Mouse (Mus musculus) hindbrain, embryonic 14.5 days (tissue): ENCODE data around the gene March5. TPM values are rescaled to one million over a fixed set of nuclear protein-coding genes. Genes with fewer than 3 reads are reported as not detected.
"Not testable (repeated sequence)": the region's sequence is repeated elsewhere in the genome, so short reads cannot be mapped to it uniquely, and the experiment has no call there.

ENCODE experiments used
- ATAC-seq: fragments of 200-750 bp; cut with Nextera tagmentation; 2 replicates; pipeline ENCODE4 v1.8.0; 2017; ENCODE audit warnings: moderate number of reproducible peaks, mild to moderate bottlenecking, moderate TSS enrichment, moderate library complexity; ENCODE audit not compliant: low FRiP score
- DNase-seq: peaks from one replicate; pipeline ENCODE4 v3.0.0-alpha.2; 2015; ENCODE audit warnings: low spot score
- H3K27ac ChIP-seq: fragments of 300-500 bp; sonication (generic); 2 replicates; pipeline ENCODE4 v1.5.1; 2014; ENCODE audit warnings: mild to moderate bottlenecking, moderate library complexity
- H3K27me3 ChIP-seq: fragments of 300-500 bp; sonication (generic); 2 replicates; pipeline ENCODE4 v1.6.1; 2014; ENCODE audit warnings: mild to moderate bottlenecking, low read length, mixed read lengths; ENCODE audit not compliant: control insufficient read depth, insufficient read depth
- H3K36me3 ChIP-seq: fragments of 300-500 bp; sonication (generic); replicated peaks from 2 replicates; pipeline ENCODE4 v1.6.1; 2014; ENCODE audit not compliant: control insufficient read depth, insufficient read depth
- H3K4me1 ChIP-seq: fragments of 300-500 bp; sonication (generic); replicated peaks from 2 replicates; pipeline ENCODE4 v1.6.1; 2014; ENCODE audit warnings: antibody characterized with exemption, low read length, mixed read lengths; ENCODE audit not compliant: control insufficient read depth, insufficient read depth
- H3K4me2 ChIP-seq: fragments of 300-500 bp; sonication (generic); replicated peaks from 2 replicates; pipeline ENCODE4 v1.6.1; 2014; ENCODE audit warnings: mild to moderate bottlenecking, moderate library complexity
- H3K4me3 ChIP-seq: fragments of 300-500 bp; sonication (generic); replicated peaks from 2 replicates; pipeline ENCODE4 v1.5.1; 2014; ENCODE audit warnings: mild to moderate bottlenecking, low read length
- H3K9ac ChIP-seq: fragments of 300-500 bp; sonication (generic); 2 replicates; pipeline ENCODE4 v1.6.1; 2014
- H3K9me3 ChIP-seq: fragments of 300-500 bp; sonication (generic); 2 replicates; pipeline ENCODE4 v1.6.1; 2016; ENCODE audit warnings: low read length; ENCODE audit not compliant: control insufficient read depth
- WGBS: fragments of 180-500 bp; shearing (Covaris S2); extraction: QIAGEN DNeasy Blood & Tissue Kit; methylation state at CpG from one replicate; pipeline ENCODE4 v1.1.7; 2014; 5-methylcytosine and 5-hydroxymethylcytosine counted together
- polyA plus RNA-seq: library from polyadenylated mRNA; unstranded; fragments of >200 nt; fragmentation: Nextera tagmentation; extraction: Ambion mirVana; gene quantifications from 2 replicates; pipeline ENCODE4 v1.2.1, GENCODE M21; 2014

Gene March5
- polyA plus RNA-seq, 1 experiment from 2014 or later, result 123 TPM

DNA sequence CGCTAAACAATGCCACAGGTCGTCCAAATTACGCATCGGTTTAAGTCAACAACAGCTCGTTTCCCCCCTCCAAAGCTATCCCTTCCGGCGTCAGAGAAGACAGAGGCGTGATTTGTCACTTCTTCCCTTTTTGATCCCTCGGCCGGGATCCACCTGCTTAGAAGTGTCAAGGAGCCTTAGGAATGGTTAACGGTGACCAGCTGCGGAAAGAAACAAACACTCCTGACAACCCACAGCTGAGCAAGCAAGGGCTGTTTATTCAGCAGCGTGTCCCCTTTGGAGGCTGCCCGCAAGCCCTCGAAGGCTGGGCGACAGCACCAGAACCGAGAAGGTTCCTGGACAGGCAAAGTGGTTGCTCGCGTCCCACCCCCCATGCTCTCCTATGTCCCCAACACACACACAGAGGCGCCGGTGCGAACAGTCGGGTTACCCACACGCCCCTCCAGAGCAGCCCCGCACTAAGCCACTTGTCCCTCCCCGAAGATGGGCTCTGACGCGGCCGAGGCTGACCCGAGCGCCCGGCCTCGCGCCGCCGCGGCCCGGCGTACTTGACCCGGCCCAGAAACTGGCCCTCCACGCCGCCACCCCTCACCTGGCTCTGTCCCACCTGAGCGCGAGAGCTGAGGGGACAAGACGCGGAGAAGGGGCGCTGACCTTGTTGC is 571 bp upstream of the March5 start:
- Histone ChIP-seq H3K4me1 (peaks cover 18% of the 10 kb centered on the region), H3K4me3 (peak overlapping the region; percentile 100), H3K27ac (peak overlapping the region; percentile 70), H3K36me3 (peaks cover 14% of the 10 kb centered on the region), H3K9ac (peak overlapping the region; percentile 98), H3K4me2 (peak overlapping the region; percentile 86), H3K9me3 (no peaks in the 10 kb centered on the region), H3K27me3 (0 out of 2 replicates have a peak, but pooled peaks cover 2% of the 10 kb centered on the region)
- under 1% methylated on average over 47 of the region's 47 CpGs for WGBS
- DNase-seq, result peak; percentile 42
- peak; percentile 75 for ATAC-seq

DNA sequence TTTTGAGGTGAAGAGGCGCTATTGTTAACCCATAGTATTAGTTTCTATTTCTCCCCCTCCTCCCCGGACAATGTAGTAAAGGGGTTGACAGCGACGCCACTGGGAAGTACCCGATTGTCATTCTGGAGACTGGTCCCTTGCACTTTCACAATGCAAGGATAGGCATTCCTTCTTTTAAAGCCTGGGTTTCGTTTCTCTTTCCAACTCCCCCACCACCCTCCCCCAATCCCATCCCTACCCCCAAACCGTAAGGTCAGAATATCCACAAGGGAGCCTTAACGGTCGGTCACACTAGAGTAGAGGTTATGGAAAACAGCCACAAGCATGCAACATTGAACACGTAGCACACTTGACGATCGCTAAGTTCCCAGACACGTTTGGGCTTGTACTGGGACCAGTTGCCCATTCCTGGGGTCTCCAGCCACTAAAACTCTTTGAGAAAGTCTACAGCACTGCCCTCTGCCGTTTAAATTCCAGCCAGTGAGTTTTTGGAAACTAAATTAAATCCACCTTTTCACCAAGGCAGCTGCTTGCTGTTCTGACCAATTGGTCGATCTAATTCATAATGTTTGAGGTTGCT is 923 bp downstream of the March5 start, which contains the start of gene Cpeb3:
Gene Cpeb3, minus strand, starts transcription at position 426 of the 580 bp plus-strand sequence.
- H3K36me3 ChIP-seq, result peaks cover 28% of the 10 kb centered on the region
- H3K4me1 ChIP-seq, result peaks cover 18% of the 10 kb centered on the region
- H3K9ac ChIP-seq, result peak within 1 kb of the TSS; percentile 98
- peak within 1 kb of the TSS; percentile 100 for H3K4me3 ChIP-seq
- WGBS, result under 1% methylated on average over 15 of the region's 15 CpGs
- ATAC-seq, result no peak
- H3K27ac ChIP-seq, result peak within 1 kb of the TSS; percentile 84
- H3K27me3 ChIP-seq, result 0 out of 2 replicates have a peak, but pooled peaks cover 2% of the 10 kb centered on the region
- peak; percentile 73 for DNase-seq
- H3K9me3 ChIP-seq, result no peaks in the 10 kb centered on the region
- peak within 1 kb of the TSS; percentile 86 for H3K4me2 ChIP-seq

DNA sequence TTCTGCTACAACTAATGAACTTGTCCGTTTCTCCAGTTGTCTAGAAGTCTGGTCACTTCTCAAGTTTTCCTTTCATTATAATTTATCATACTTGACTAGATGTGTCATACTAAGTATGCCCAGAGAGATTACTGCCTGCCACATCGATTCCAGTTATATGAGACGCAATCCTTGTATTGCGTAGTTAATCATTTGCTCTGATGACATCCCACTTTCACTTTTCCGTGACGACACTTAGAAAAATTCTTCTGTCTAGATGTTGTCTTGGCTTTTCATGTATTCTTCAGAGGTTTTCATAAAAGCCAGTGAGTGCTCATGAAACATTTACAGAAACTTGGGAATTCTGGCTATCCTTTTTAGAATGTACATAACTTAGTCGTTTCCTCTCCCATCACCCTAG is 1.6 kb downstream of the March5 start:
- H3K4me2 ChIP-seq, result peak overlapping the region; percentile 86
- H3K36me3 ChIP-seq, result peaks cover 33% of the 10 kb centered on the region
- peak overlapping the region; percentile 100 for H3K4me3 ChIP-seq
- H3K27me3 ChIP-seq, result 0 out of 2 replicates have a peak, but pooled peaks cover 2% of the 10 kb centered on the region
- ATAC-seq (no peak), DNase-seq (no peak)
- no peaks in the 10 kb centered on the region for H3K9me3 ChIP-seq
- H3K4me1 ChIP-seq, result peaks cover 18% of the 10 kb centered on the region
- no peak overlapping the region for H3K27ac ChIP-seq
- H3K9ac ChIP-seq, result peak overlapping the region; percentile 98; the same call in 1 of the 2 replicates
- WGBS, result 70% methylated on average over 7 of the region's 7 CpGs

DNA sequence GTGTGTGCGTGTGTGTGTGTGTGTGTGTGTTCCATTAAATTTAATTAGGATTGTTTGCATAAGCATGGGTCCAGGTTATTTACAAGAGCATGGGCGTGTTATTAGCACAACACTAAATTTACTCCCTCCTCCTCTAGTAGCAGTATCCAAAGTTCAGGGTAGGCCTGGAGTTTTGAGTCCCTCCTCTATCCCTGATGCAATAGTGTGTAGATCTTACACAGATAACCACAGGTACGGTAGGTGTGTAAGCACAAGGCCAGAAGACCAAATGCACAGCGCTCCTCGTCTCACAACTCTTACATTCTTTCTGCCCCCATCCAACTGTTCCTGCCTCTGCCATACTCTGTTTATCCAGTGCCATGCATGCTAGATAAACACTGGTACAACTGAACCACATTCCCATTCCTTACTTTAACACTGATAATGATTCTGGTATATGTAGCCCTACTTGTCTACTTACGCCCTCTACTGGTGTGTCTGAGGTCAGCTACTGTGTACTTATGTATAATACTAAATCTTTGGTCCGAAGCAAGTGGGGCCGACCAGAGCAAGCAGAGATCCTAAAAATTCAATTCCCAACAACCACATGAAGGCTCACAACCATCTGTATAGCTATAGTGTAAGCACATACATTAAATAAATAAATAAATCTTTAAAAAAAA is 2.3 kb downstream of the March5 start:
- Histone ChIP-seq H3K36me3 (peaks cover 34% of the 10 kb centered on the region), H3K4me3 (no peak overlapping the region), H3K4me1 (peaks cover 18% of the 10 kb centered on the region), H3K27me3 (0 out of 2 replicates have a peak, but pooled peaks cover 2% of the 10 kb centered on the region), H3K9ac (no peak overlapping the region), H3K4me2 (peak overlapping the region; percentile 86), H3K9me3 (no peaks in the 10 kb centered on the region), H3K27ac (no peak overlapping the region)
- DNase-seq, result no peak
- 87% methylated on average over 8 of the region's 8 CpGs for WGBS
- no peak for ATAC-seq

DNA sequence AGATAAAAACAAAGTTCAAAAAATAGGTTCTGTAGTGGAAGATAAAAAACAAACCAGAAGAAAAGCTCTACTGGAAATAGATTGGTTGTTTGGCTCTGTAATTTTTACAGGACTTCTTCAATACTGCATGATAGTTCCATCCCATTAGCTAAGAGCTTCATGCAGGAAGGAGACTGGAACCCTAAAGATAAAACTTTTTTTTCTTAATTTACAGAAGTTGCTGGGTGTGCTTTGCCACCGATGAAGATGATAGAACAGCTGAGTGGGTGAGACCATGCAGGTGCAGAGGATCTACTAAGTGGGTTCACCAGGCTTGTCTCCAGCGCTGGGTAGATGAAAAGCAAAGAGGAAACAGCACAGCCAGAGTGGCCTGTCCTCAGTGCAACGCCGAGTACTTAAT is 3.1 kb downstream of the March5 start:
- Histone ChIP-seq H3K9me3 (no peaks in the 10 kb centered on the region), H3K27me3 (0 out of 2 replicates have a peak, but pooled peaks cover 2% of the 10 kb centered on the region), H3K27ac (no peak overlapping the region), H3K36me3 (peaks cover 38% of the 10 kb centered on the region), H3K4me3 (no peak overlapping the region), H3K9ac (no peak overlapping the region), H3K4me1 (peaks cover 18% of the 10 kb centered on the region), H3K4me2 (no peak overlapping the region)
- DNase-seq (no peak), ATAC-seq (no peak)
- 96% methylated on average over 4 of the region's 4 CpGs for WGBS

DNA sequence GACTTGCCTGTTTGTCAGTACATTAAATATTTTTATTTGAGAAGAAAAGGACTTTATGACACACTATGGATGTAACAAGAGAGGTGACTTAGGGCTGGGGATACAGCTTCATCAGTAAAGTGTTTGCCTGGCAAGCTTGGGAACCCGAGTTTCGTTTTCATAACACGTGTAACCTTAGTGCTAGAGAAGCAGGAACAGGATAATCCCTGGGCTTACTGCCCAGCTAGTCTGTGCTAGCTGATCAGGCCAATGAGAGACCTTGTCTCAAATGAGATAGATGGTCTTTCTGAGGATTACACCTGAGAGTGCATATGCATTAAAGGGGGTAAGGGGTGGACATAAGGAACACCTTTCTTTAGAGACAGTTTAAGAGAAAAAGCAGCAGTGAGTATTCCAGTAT is 4.1 kb downstream of the March5 start:
- H3K9me3 ChIP-seq, result no peaks in the 10 kb centered on the region
- ATAC-seq, result no peak
- no peak for DNase-seq
- peaks cover 45% of the 10 kb centered on the region for H3K36me3 ChIP-seq
- H3K4me3 ChIP-seq, result no peak overlapping the region
- H3K4me2 ChIP-seq, result no peak overlapping the region
- H3K4me1 ChIP-seq, result peaks cover 14% of the 10 kb centered on the region
- no peaks in the 10 kb centered on the region for H3K27me3 ChIP-seq
- no peak overlapping the region for H3K27ac ChIP-seq
- WGBS, result 95% methylated on average over 3 of the region's 3 CpGs
- H3K9ac ChIP-seq, result no peak overlapping the region

DNA sequence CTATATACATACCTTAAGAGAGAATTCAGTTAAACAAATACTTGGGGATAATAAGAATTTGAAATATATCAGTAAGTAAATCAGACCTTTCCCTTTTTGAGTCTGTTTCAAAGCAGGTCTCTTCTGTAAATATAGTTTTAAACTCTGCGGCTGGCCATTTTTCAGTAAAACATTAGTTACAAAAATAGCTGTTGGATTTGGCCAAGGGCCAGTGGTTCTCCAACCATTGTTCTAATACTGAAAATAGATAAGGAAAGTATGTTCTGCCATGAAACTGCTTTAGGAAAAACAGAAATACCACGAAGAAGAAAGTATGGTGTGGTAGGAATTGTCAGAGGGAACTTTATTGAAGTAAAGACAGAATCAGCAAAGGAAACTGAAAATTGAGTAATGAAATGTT is 7.4 kb downstream of the March5 start:
- H3K9ac ChIP-seq, result no peak overlapping the region
- no peak overlapping the region for H3K27ac ChIP-seq
- no peak overlapping the region for H3K4me2 ChIP-seq
- peaks cover under 1% of the 10 kb centered on the region; the same call in 1 of the 2 replicates for H3K4me1 ChIP-seq
- no peaks in the 10 kb centered on the region for H3K9me3 ChIP-seq
- no peak for ATAC-seq
- peaks cover 75% of the 10 kb centered on the region for H3K36me3 ChIP-seq
- no peak overlapping the region for H3K4me3 ChIP-seq
- no peak for DNase-seq
- no peaks in the 10 kb centered on the region for H3K27me3 ChIP-seq
- 86% methylated on average over 2 of the region's 2 CpGs for WGBS

DNA sequence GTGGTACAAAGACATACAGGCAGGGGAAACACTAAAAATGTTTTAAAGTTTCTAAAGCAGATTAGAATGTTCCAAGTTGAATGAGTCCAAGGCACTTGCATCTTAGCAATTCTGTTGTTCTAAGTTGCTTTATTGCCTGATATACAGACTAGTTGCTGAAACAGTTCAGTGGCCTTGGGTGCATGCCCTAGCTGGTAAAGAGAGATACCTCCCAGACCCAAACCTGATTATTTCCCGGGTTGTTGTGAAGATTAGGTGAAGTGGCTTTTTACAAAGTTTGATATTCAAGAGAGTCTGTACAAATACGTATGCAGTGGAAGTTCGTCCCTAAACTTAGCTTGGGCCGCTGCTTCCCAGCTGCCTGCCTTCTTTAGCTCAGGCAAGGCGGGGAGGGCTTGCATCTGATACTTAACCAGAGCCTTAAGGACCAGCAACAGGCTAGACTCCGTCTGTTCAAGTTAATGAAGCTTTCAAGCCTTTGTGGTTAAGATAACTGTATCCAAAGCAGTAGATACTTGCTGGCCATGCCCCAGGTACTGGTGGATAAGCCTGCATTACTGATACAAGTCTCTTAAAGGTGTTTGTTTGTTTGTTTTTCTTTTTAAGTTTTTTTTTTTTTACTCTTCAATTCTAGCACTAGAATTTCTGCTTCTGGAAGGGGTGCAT is 18.0 kb downstream of the March5 start:
- no peaks in the 10 kb centered on the region for H3K9me3 ChIP-seq
- H3K9ac ChIP-seq, result no peak overlapping the region
- DNase-seq, result no peak
- no peak overlapping the region for H3K27ac ChIP-seq
- H3K4me3 ChIP-seq, result no peak overlapping the region
- no peak for ATAC-seq
- 88% methylated on average over 6 of the region's 6 CpGs for WGBS
- peaks cover 32% of the 10 kb centered on the region for H3K36me3 ChIP-seq
- no peaks in the 10 kb centered on the region for H3K4me1 ChIP-seq
- H3K4me2 ChIP-seq, result no peak overlapping the region
- H3K27me3 ChIP-seq, result no peaks in the 10 kb centered on the region

DNA sequence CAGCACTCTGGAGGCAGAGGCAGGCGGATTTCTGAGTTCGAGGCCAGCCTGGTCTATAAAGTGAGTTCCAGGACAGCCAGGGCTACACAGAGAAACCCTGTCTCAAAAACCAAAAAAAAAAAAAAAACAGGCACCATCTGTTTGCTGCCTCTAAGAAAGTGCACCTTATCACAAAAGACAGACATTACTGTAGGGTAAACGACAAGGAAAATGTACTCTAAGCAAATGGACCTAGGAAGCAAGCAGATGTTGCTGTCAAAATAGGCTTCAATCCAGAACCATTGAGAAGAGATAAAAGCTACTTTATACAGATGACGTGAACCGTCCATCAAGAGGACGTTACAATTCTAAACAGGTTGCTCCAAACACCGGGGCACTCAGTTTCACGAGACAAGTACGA is 25.3 kb downstream of the March5 start:
- not testable (repeated sequence) for H3K36me3 ChIP-seq, H3K9me3 ChIP-seq, H3K27ac ChIP-seq, H3K4me1 ChIP-seq, ATAC-seq, H3K9ac ChIP-seq, H3K4me2 ChIP-seq, H3K4me3 ChIP-seq, DNase-seq
- peaks cover 30% of the 10 kb centered on the region for H3K27me3 ChIP-seq
- WGBS, result 72% methylated on average over 9 of the region's 9 CpGs
